Mouse (Mus musculus) Patski (cell line): ENCODE measurements around the gene Urb1. TPM values are rescaled to one million over a fixed set of nuclear protein-coding genes. Genes with fewer than 3 reads are reported as not detected.

Experiments used
- ATAC-seq: fragments of 100-300 bp; one replicate; pipeline ENCODE4 v1.8.0; 2021
- CTCF ChIA-PET: fragments of 350-600 bp; sonication (Branson Sonifier 250); formaldehyde crosslinking; loops from one replicate; lab custom pipeline; 2022; ENCODE audit warnings: inconsistent platforms; lab: Charles Lee
- POLR2A ChIA-PET: fragments of 350-600 bp; sonication (Branson Sonifier 250); formaldehyde crosslinking; loops from one replicate; lab custom pipeline; 2022; ENCODE audit warnings: antibody characterized with exemption, inconsistent platforms; lab: Charles Lee
- DNase-seq: peaks from one replicate; pipeline ENCODE4 v3.0.0-alpha.2; 2011; ENCODE audit warnings: low read depth, low spot score
- H3K27me3 ChIP-seq: fragments of 371-371 bp; one replicate; pipeline ENCODE4 v1.5.1; 2021
- CTCF ChIP-seq: fragments of 100-300 bp; IDR thresholded peaks from one replicate; pipeline ENCODE4 v1.5.1; 2021
- in situ Hi-C: fragments of 300-500 bp; cut with MboI; formaldehyde crosslinking; loops from 3 replicates; pipeline ENCODE4 v1.11.1; 2018; ENCODE audit warnings: low pct_unique_long_range_greater_than_20kb, mixed read lengths
- polyA plus RNA-seq: library from polyadenylated mRNA; unstranded; gene quantifications from one replicate; pipeline ENCODE4 v1.2.3, GENCODE M21; 2021

The Urb1 gene
- polyA plus RNA-seq, 1 experiment from 2014 or later, result 4.8 TPM

DNA sequence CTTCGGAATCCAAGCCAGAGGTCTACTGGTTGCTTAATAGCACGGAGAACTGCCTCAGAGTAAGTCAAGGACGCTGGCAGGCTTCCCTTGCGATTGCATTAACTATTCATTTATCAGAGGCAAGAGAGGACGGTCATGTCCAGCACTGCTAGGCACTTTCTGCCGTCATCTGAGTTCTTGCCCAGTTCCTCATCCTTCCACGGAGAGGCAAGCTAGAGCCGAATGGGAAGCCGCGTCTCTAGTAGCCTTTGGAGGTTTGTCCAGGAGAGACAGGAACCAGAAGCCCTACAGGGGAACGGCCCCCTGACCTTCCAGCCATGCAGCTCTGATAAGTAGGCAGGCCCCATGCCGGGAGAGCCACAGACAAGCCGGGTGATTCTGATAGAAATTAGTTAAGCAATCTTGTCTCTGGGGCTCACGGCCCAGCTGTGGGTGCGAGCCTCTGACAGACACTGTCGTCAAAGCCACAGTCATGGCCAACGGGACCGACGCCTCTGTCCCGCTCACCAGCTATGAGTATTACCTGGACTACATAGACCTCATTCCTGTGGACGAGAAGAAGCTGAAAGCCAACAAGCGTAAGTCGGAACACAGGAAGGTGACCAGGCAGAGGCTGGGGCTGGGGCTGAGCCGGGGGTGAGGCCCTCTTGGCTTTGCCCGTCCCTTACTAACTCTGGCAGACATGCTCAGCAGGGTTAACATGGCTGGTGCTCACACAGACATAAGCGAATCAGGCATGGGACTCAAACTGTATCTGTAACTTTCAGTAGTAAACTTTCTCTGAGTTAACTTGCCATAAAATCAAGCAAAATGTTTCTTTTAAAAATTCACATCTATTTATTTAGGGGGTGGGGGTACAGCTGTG is 71.9 kb downstream of the Urb1 start, which contains the start of gene Mrap:
TSS of gene Mrap (plus strand) at position 116 of the 865 bp plus-strand sequence.
- ChIA-PET CTCF (no interaction called here), POLR2A (interaction anchor here (1.4 kb wide), 1 partner anchor 13 kb away, joined by 3 read pairs; no protein-coding TSS in a partner anchor)
- H3K27me3 ChIP-seq, result peaks cover 4% of the 10 kb centered on the region
- in situ Hi-C loops, result no loop called here
- no peak for TF ChIP-seq CTCF
- DNase-seq (no peak), ATAC-seq (no peak)

DNA sequence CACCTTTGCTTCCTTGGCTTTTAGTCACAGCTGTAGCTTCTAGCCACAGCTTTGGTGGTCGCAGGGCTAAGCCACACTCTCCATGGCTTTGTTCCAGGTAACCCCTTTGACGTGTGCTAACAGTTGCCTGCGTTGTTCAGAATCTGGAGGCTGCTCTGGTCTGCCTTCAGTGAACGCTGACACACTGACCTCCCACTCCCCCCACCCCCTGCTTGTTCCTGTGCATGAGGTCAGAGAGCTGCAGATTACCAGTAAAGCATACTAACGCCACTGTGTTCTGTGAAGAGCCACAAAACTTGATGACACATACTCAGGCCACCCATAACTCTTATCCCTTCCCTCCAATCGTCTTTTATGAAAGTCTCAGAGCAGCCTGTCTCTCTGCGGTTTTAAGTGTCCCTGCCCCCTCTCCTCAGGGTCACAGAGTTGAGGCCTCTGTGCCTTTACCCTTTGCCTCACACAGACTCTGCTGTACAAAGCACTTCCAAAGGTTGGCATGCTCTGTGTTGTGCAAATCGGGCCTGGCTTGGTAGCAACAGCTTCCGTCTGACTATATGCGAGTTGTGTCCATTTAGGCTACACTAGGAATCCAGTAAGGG is 73.4 kb downstream of the Urb1 start:
- CTCF ChIA-PET, result no interaction called here
- no peak for DNase-seq
- H3K27me3 ChIP-seq, result peaks cover 4% of the 10 kb centered on the region
- in situ Hi-C loops, result no loop called here
- POLR2A ChIA-PET, result no interaction called here
- ATAC-seq, result no peak
- TF ChIP-seq CTCF, result no peak

GRCm38 (mm10) chr16:90735611-90736010 is 74.6 kb downstream of the Urb1 start:
- ATAC-seq (no peak), DNase-seq (no peak)
- in situ Hi-C loops, result no loop called here
- CTCF ChIA-PET, result no interaction called here
- no peak for TF ChIP-seq CTCF
- H3K27me3 ChIP-seq, result peaks cover 4% of the 10 kb centered on the region
- POLR2A ChIA-PET, result no interaction called here

DNA sequence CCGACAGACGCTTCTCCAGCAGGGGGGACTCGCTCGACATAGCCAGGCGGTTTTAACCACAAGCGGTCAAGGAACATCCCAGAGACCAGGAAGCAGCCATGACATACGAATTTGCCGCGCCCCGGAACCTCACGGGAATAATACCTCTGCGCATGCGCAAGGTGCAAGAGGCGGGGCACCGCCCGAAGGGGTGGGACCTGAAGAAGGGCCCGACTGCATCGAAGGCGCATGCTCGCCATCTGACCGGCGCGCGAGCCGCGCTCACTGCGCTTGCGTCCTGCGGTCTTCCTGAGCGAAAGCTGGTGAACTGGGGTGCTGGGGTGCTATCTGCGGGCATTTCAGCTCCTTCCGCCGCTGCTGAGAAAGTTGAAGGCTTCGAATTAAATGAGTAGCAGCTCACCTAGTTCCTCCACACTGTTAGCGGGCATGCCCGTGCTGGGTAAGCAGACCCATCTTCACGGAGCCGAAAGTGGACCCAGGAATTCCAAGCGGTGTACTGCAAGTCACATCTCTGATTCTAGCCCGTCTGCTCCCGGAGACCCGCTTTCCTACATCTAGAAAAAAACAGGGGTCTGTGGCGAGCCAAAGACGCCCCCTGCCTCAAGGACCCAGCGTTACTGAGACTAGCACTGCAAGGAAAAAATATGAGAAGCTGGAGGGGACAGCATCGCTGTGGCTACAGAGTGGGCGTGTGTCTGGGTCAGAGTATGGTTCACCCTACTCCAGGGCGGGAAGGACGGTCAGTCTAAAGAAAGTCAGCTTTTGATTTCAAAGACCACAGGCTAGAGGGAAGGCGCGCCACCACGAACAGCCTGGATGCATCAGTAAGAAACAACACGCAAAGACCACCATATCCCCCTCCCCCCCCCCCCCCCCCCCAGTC is 82.7 kb downstream of the Urb1 start, which contains the start of gene Mis18a:
TSS of gene Mis18a (minus strand) at position 172 of the 883 bp plus-strand sequence.
- TF ChIP-seq CTCF, result no peak

GRCm38 (mm10) chr16:90726600-90727227 is 83.5 kb downstream of the Urb1 start:
- ATAC-seq (peak; percentile 33), DNase-seq (no peak)
- POLR2A ChIA-PET, result interaction anchor here (1.2 kb wide), 1 partner anchor 31 kb away, joined by 3 read pairs; no protein-coding TSS in a partner anchor
- no peak for TF ChIP-seq CTCF
- CTCF ChIA-PET, result no interaction called here
- H3K27me3 ChIP-seq, result no peaks in the 10 kb centered on the region
- in situ Hi-C loops, result no loop called here

More for the DNA sequence above, 82.7 kb downstream of the Urb1 start, which contains the start of gene Mis18a:
- ChIA-PET POLR2A (interaction anchor here (1.0 to 1.2 kb wide), 2 partner anchors 15 to 30 kb away, joined by 3 read pairs; no protein-coding TSS in a partner anchor), CTCF (no interaction called here)
- H3K27me3 ChIP-seq, result no peaks in the 10 kb centered on the region
- DNase-seq (peak; percentile 70), ATAC-seq (peak; percentile 89)
- in situ Hi-C loops, result no loop called here

GRCm38 (mm10) chr16:90724051-90724450 is 86.2 kb downstream of the Urb1 start:
- CTCF ChIA-PET, result interaction anchor here (1.0 to 1.6 kb wide), 3 partner anchors 9 to 345 kb away, joined by 3 read pairs; no protein-coding TSS in a partner anchor
- no peaks in the 10 kb centered on the region for H3K27me3 ChIP-seq
- POLR2A ChIA-PET, result no interaction called here
- ATAC-seq (no peak), DNase-seq (no peak)
- in situ Hi-C loops, result no loop called here
- no peak for TF ChIP-seq CTCF

- TF ChIP-seq CTCF, result no peak
- no peaks in the 10 kb centered on the region for H3K27me3 ChIP-seq
- CTCF ChIA-PET, result no interaction called here
- POLR2A ChIA-PET, result no interaction called here
- ATAC-seq (no peak), DNase-seq (no peak)
- in situ Hi-C loops, result loop anchor here (5.0 kb wide), 2 partner anchors 333 to 383 kb away; no protein-coding TSS in a partner anchor
These were observed 99.9 kb downstream of the Urb1 start for GRCm38 (mm10) chr16:90710313-90710712.

GRCm38 (mm10) chr16:90709711-90710289 is 100.4 kb downstream of the Urb1 start:
- ATAC-seq (peak; percentile 33), DNase-seq (peak; percentile 13)
- in situ Hi-C loops, result loop anchor here (5.0 kb wide), 2 partner anchors 332 to 382 kb away; no protein-coding TSS in a partner anchor
- H3K27me3 ChIP-seq, result no peaks in the 10 kb centered on the region
- ChIA-PET CTCF (no interaction called here), POLR2A (no interaction called here)
- TF ChIP-seq CTCF, result no peak

DNA sequence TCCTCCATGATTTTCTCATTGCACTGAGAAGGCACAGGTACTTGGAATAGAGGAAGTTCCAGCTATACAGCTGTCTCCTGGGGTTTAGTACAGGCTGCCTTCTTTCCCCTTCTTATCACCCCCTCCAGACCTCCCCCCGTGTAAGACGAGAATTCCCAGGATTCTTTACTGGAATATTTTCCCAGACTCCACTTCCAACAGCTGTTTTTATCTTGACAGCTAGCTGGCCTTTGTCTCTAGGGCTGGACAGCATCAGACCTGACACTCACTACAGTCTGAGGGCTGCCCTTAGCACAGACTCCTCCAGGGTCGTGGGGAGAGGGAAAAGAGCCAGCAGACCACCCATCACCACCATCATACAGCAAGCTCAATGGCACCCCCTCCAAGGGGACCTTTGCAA is 103.9 kb downstream of the Urb1 start:
- CTCF ChIA-PET, result no interaction called here
- ATAC-seq (no peak), DNase-seq (no peak)
- H3K27me3 ChIP-seq, result no peaks in the 10 kb centered on the region
- no peak for TF ChIP-seq CTCF
- POLR2A ChIA-PET, result no interaction called here
- in situ Hi-C loops, result no loop called here
